Mouse (Mus musculus) megakaryocyte, embryonic 14.5 days (primary cell): ENCODE data around the gene Hist1h4h.

Experiments used
- FLI1 ChIP-seq: IDR thresholded peaks from 2 replicates; pipeline ENCODE4 v1.6.1; 2012; ENCODE audit warnings: low read length, inconsistent platforms, mixed read lengths
- GATA1 ChIP-seq: IDR thresholded peaks from 3 replicates; pipeline ENCODE4 v1.6.1; 2012; ENCODE audit warnings: mixed read lengths, low read length, inconsistent platforms, borderline replicate concordance

GRCm38 (mm10) chr13:23485271-23485670, 45.6 kb upstream of the Hist1h4h start:
- TF ChIP-seq GATA1 (no peak), FLI1 (no peak)
